Mouse (Mus musculus) monocyte, adult 2 months (primary cell): ENCODE results near the gene Rab40c.

Source experiments
- DNase-seq, 2 experiments: peaks; one replicate each; pipeline ENCODE4 v3.0.0; 2022; ENCODE audit warnings: low spot score in 2 of 2, low read depth in 1 of 2

The Rab40c gene

GRCm38 (mm10) chr17:25844396-25844901, 75.1 kb downstream of the Rab40c start, which contains the start of gene Rhot2:
Gene Rhot2 (minus strand): TSS chr17:25844851.
- DNase-seq, result peak; percentile 74 to 84

- DNase-seq, result no peak
These were observed 75.7 kb downstream of the Rab40c start for GRCm38 (mm10) chr17:25843636-25844395.

DNA sequence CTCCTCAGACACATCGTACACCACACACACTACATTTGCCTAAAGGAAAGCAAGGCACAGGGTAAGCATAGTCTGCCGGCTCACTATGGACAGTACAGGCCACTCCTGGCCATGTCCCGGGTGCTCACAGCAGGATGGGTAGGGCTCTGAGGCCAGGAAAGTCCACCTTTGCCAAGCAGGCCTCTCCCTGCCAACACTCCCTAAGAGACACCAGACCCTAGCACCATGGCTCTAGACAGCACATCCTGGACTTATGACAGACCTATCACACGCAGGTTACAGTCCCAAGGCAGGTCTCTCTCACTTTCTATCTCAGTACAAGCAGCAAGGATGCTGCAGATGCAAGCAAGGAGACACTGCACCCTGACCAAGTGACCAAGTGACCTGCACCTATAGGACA, 76.4 kb downstream of the Rab40c start:
- no peak for DNase-seq

- DNase-seq, result no peak
These were observed 77.0 kb downstream of the Rab40c start for GRCm38 (mm10) chr17:25842509-25842908.

DNA sequence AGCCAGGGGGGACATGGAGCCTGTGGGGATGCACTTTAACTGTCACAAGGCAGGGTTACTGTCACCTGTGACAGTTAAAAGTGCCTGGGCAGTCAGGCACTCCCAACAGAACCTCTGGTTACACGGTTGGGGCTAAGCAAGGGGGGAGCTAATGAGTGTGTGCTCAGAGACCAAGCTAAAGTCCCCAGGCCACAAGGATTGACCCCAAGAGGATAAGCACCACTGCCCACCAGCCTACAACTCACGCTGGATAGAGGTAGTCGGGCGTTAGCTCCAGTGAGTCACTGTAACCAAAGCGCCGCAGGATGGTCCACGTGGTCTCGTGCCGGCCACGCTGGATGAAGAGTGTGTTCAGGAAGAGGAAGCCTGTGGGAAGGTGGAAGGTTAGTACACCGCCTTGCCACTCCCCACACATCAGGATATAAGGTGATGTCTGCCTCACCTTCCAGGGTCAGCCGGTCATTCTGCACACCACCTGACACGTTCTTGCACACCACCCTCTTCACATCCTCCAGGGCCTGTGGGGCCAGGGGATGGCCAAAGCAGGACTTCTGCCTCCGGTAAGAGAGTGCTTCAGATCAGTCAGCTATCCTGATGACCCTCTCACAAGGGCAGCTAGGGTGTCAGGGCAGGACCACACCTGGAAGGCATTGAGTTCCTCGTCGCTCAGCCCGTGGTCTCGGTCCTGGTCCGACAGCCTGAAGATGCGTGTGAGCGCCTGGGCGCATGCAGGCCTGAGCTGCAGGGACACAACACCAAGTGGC, 78.2 kb downstream of the Rab40c start, which contains the start of gene Gm20683:
Gene Gm20683, minus strand, starts transcription at position 647 of the 764 bp plus-strand sequence.
- DNase-seq, result no peak

DNA sequence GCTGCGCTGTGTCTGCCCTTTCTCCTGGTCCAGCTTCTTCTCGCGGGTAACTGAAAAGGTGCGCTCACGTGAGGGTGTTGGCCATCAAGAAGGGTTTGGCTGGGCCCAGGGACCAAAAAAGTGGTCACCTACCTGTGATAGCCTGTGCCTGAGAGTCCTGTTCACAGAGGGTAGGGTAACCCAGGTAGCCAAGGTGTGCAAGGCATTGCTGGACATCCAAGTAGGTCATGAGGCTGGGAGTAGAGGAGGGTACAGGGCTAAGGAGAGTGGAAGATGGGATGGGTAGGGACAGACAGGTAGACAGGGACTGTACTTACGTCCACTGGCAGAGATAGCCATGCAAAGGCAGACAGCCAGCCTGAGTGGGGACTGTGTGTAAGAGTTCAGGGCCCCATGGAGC, 79.0 kb downstream of the Rab40c start:
- DNase-seq, result no peak

DNA sequence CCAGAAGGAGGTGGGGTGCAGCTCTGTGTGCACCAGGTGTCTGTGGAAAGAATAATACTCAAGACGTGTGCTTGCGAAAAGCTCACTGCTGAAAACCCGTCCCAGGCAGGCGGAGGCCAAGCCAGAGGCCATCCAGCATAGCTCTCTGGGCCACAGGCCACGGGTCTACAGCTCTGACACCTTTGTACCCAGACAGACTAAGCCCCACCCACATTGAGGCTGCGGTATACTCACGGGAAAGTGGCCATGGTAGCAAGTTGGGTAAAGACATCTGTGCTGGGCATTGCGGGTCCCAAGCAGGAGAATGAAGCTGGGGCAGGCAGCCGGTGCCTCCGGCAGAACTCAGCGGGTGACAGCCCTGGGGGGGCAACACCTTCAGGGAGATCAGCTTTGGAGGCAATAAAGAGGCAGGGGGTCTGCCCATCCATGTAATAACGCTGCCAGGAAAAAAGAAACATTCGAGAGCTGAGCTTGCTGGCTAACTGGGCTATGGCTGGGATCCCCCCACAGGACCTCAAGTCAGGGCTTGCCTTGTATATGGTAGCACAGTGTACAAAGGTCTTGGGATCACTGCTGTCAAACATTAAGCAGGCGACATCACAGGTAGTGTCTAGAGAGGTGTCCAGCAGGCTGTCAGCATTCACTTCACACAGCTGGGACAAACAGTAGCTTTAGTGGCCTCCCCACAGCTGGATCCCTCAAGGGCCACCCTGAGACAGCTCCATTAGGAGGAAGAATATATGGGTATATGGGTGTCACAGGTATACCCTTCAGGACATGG, 79.9 kb downstream of the Rab40c start:
- DNase-seq, result no peak

DNA sequence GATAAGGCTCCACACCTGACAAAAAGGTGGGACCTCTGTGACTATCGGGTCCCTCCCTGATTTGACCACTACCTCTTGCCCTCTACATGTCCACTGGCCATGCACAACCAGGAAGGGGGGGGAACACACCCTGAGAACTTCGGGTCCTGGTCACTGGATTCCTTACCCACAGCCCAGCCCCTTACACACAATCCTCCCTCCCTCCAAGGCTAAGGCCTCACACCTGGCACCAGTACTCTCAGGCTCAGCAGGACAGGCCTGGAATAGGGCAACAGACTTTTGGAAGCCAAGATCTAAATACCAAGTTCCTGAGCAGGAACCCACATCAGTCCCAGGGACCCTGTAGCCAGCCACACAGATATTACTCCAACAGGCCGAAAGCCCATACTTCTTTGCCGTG, 80.6 kb downstream of the Rab40c start:
- DNase-seq, result no peak

DNA sequence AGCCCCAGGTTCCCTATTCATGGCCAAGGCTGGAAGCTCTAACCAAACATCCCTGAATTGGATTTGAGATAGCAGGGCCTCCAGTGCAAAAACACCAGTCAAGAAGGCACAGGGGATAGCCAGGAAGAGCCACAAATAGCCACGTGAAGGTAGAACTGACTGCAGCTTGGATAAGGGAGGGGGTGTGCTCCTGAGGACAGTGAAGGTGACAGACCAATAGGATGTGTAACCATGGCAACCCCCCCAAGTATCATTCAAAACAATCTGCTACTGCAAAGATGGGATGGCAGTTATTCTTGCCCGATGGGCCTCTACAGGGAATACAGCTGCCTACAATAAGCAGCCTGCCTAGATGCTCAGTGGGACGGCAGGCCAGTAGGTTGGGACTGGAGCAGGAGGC, 82.0 kb downstream of the Rab40c start:
- no peak for DNase-seq

- no peak for DNase-seq
These were observed 82.5 kb downstream of the Rab40c start, which contains the start of gene Rhbdl1 for GRCm38 (mm10) chr17:25837076-25837410. Gene Rhbdl1 (minus strand): TSS chr17:25837295.

- no peak for DNase-seq
These were observed 83.0 kb downstream of the Rab40c start for GRCm38 (mm10) chr17:25836397-25837075.

DNA sequence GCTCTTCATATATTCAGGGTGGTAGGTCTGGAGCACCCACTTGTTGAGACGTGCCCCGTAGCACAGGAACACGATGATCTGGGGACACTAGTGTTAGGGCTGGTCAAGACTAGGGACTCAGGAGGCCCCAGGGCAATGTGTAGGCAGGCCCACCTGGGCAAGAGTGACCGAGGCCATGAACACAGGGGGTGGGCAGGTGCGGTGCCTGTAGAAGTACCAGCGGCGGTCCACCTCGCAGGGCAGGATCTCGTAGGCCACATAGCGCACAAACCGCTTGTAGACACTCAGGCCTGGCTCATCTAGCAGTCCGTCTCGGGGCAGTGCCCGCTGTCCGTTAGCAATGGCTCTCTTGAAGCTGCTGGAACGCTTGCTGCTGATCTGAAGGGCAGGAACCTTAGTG, 83.7 kb downstream of the Rab40c start:
- DNase-seq, result no peak

DNA sequence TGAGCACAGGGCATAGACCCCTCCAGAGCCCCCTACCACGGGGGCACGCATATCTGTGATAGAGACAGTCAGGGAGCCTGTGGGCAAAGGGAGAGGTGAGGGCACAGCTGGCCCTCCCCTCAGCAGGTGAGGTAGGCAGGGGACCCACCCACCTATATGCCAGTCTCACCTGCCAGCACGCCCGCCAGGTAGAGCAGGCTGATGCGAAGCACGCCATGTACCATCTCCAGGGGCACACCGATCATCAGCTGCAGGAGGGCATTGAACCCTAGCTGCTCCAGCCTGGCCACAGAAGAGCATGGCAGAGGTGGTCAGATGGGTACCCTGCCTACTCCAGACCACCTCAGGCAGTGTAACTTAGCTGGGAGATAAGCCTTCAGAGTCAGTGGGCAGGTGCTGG, 84.2 kb downstream of the Rab40c start:
- DNase-seq, result no peak

DNA sequence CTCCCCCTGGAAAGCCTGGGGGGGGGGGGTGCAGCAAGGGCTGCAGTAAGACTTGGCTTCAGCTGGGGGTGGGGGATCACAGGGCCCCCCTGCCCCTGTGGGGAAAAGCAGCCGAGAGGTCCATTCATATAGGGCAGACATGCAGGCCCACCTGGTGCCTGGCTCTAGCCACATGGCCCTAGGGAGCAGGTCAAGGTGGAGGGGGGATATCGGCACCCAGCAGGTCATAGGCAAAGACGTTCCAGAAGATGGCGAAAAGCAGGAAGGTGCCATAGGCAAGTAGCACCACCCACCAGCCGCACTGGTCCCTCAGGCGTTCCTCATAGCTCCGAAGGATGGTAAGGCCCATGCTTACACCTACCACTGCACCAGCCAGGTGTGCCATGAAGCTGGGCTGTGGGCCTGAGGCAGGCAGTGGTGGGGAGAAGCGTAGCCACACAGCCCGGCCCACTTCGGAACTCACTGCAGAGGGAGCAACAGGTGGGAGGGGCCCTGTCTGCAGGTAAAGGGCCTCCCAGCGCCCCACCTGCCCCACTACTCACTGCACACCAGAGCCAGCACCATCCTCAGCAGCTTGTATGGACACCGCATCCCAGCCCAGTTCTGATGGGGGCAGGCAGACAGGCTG, 84.8 kb downstream of the Rab40c start:
- no peak for DNase-seq

DNA sequence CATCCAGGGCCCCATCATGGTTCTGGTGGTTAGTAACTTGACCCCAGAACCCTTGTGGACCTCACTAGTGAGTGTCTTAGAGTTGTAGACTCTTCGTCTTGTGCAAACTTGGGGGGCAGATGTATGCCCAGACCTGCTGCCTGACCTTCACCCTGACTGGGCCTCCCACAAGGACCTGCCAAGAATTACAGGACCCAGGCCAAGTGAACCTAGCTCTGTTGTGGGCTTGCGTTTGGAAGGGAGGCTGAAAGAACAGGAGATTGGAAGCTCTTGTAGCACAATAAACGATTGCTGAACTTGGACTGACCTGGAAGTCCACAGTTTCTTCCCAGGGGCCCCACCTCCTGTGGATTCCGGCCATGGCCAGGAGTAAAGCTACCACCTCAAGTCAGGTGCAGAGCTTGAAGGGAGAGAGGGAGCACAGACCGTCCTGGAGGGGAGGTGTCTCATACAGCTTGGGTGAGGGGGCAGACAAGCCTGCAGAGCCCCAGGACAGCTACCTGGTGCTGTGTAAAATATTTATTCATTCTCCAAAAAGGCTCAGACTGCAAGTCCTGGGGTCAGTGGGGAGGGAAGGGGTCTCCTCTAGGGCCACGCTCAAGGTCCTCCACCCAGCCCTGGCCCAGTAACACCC, 85.4 kb downstream of the Rab40c start:
- no peak for DNase-seq

DNA sequence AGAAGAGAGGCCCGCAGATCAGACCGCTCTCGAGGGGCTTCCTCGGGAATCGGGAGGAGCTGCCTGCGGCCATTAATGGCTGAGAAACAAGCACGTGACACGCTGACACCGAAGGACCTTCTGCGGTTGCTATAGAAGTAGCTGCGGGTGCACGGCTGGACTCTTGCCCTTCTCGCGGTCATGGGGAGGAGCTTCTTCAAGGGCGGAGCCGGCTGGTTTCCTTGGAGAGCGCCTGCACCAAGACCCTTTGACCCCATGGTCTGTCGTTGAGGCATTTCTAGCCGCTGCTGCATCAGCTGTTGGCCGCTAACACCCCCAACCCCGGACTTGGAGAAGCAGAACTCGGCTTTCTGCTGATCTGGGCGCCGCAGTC, 86.2 kb downstream of the Rab40c start, which contains the start of gene Stub1:
Gene Stub1, minus strand, starts transcription at position 114 of the 373 bp plus-strand sequence.
- peak in 1 of 2 experiments; percentile 65 for DNase-seq

- DNase-seq, result peak; percentile 94 to 98
These were observed 86.9 kb downstream of the Rab40c start for GRCm38 (mm10) chr17:25832436-25833290.
